Mouse (Mus musculus) hematopoietic stem cell, adult 5-6 weeks (primary cell): ENCODE results near the gene Mdm4. TPM values are rescaled to one million over a fixed set of nuclear protein-coding genes. Genes with fewer than 3 reads are reported as not detected.

ENCODE experiments used
- ATAC-seq, 2 experiments: fragments of 125-278 bp in 1 of 2; replicated peaks in 1 of 2; 2 replicates each; pipeline ENCODE4 v1.8.0; 2016 to 2017; ENCODE audit warnings: inconsistent platforms in 2 of 2, mild to moderate bottlenecking in 2 of 2, moderate number of reproducible peaks in 2 of 2, low read depth in 1 of 2, moderate TSS enrichment in 1 of 2; ENCODE audit not compliant: low FRiP score in 2 of 2, poor library complexity in 2 of 2, severe bottlenecking in 2 of 2, insufficient read depth in 1 of 2, low TSS enrichment in 1 of 2
- total RNA-seq: library from RNA; stranded (forward); fragments of 172-1452, 232-1000 nt; gene quantifications from 2 replicates; pipeline ENCODE4 v1.2.3, GENCODE M21; 2017

Mdm4 gene
- total RNA-seq, 1 experiment from 2014 or later, result 135 TPM

DNA sequence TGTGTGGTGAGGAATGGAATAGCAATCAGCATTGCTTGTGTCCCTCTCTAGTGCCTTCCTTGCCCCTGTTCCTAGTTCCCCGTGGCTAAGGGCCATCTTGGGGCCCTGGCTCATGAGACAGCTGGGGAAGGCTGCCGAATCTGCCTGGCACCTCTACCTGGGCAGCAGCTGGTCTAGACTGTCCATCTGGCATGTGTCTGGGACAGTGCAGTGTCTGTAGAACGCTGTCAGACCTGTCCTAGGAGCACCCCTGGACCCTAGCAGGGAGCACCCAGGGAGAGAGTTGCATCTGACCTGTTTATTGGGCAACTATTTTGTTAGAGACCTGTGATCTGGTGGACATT, 101.5 kb downstream of the Mdm4 start:
- ATAC-seq, result no peak

DNA sequence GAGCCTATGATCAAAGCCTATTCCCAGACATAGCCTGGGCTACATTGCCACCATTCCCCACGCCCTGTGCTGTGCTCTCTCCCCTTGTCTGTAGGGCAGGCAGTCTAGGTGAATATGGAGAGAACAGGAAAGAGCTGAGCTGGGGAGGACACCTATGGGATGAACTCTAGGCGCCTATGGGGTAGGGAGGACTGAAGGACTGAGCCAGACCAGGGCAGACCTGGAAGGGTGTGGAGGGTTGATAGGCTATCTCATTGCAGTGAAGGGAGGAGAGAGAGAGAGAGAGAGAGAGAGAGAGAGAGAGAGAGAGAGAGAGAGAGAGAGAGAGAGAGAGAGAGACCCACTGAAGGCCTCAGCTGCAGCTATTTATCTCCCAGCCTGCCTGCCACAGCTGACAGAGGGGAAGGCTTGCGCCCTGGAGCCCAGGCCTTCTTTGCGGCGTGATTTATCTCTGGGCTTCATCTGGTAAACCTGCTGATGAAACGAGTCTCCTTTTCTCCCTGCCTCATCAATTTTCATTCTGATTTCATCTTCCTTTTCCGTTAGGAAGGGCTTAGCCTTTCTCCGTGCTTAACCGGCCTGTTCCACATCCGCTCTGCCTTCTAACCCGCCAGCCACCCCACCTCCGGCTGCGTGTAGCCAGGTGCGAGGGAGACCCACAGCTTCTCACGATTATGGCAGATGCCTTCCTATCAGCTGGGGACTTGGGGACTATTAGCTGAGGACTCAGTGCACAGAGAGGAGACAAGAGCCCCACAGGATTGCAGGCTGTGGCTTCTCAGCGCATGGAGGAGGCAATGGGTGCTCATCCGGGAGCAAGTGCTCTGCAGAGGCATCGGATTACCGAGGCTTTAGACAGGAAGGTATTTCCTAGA, 102.1 kb downstream of the Mdm4 start:
- ATAC-seq, result no peak

DNA sequence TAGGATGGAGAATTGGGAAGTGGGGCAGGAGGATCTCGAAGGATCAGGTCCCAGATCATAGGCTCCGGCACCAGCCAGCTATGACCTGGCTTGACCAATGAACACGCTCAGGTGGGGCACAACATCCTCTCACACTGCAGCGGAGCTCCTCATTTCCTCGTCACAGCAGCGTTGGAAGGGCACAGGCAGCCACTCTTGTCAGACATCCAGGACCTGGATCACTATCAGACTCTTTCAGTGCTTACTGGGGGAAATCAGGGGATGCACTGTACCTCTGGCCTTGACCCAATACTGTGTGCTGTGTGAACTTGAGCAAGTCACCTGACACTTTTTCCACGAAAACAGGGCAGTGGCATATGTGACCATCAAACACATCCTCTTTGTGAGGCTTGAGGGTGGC, 105.1 kb downstream of the Mdm4 start:
- no peak for ATAC-seq

- ATAC-seq, result no peak
Measured at GRCm38 (mm10) chr1:132922257-132922656, 108.1 kb downstream of the Mdm4 start.

DNA sequence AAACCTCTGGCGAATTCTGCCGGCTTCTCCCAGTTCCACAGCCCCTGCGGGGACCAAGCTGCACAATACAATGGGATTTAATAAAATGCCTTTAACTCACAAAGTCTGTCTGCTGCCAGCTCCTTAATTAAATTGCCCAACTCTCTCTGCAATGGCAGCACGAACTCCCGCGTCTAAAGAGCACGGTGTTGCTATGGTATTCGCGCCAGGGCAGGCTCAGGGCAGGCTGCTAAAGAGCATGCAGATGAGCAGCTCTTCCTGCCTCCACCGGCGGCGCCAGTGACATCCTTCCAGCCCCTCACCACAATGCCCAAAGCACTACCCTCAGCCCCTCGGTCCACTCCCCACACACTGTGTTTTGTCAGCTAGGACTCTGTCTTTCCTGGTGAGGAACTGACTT, 109.3 kb downstream of the Mdm4 start:
- no peak for ATAC-seq

- no peak for ATAC-seq
Measured at GRCm38 (mm10) chr1:132919258-132919657, 111.1 kb downstream of the Mdm4 start.

GRCm38 (mm10) chr1:132918117-132918680, 112.2 kb downstream of the Mdm4 start:
- no peak for ATAC-seq

DNA sequence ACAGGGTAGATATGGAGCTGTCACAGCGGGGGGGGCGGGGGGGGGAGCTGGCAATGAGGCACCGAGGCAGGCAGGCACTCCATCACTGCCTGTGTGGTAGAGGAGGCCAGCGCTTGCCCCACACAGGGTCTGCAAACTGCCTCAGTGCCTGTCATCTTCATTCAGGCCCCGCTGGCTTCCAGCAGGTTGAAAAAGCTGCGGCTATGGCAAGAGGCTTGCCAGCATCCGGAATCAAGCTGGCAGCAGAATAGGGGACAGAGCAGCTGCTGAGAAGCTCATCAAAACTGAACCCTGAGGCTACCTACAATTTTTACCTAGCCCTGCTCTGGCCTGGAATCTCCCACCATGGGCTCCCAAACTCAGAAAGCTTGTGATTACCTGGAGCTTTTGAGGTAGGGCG, 112.8 kb downstream of the Mdm4 start:
- no peak for ATAC-seq

DNA sequence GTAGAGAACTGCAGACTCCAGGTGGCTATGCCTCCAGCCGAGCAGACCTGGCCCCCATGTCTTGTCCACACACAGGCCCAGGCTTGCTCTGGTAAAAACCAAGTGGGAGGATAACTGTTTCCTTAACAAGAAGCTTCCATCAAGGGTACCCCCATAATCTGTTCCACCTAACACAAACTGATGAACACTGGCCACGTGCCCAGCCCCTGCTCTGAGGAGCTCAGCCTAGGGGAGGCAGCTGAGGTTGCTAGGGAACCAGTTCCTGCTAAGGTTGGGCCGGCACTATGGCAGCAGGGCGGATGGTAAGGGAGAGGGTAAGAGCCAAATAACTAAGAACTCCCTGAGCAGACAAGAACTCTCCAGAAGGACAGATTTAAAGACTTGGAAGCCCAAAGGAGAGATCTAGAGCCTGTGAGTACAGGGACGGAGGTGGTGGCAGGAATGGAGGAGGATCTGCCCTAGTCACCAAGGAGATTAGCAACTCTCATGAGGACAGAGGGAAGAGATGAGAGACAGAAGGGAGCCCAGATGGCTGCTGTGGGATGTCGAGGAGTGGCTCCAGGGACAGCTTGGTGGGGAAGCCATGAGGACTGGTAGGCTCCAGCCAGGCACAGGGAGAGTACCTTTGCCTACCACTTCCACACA, 114.4 kb downstream of the Mdm4 start:
- ATAC-seq, result no peak

DNA sequence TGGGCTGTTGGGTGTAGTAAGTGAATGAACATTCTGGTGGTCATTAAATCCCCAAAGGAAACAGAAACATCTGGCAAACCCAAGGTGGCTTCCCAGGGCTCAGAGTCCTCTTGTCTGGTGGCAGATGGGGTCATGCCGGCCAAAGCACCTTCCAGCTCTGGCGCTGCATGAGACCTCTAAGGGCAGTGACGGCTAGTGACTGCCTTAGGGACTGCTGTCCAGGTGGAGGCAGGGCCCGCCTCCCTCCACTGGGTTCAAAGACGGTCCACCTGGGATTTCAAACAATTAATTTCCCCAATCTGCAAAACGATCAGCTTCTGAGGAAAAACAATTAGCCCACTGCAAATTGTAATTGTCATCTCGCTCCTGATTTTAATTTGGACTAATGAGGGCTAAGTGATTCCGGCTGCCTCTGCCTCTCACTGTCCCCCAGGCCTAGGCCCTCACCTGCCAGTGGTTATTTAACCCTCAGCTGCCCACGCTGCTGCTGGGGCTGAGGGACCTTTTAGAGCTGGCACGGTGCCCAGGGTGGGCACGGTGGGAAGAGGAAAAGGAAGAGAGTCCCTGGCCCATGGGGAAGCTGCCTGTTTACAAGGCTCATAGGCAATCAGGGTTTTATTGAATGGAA, 119.8 kb downstream of the Mdm4 start:
- ATAC-seq, result no peak

- ATAC-seq, result no peak
Measured at GRCm38 (mm10) chr1:132909951-132910350, 120.4 kb downstream of the Mdm4 start.

Other genes with a start within 250 kb of the Mdm4 start
- gene Lrrn2, start 150.3 kb downstream of the Mdm4 start, total RNA-seq, result not detected in 2 replicates
- 4.4 and 6.0 TPM in 2 replicates for gene Pik3c2b, start 15.1 kb upstream of the Mdm4 start, total RNA-seq
- gene Ppp1r15b, start 100.6 kb upstream of the Mdm4 start, total RNA-seq, result 82.9 and 85.7 TPM in 2 replicates
- 4.4 and 7.6 TPM in 2 replicates for gene Plekha6, start 133.6 kb upstream of the Mdm4 start, total RNA-seq